Mouse (Mus musculus) lung, adult 18-20 months (tissue): Measurements from ENCODE around the gene Sstr4.

Experiments used
- DNase-seq, 2 experiments: peaks; one replicate each; pipeline ENCODE4 v3.0.0; 2022; ENCODE audit warnings: mixed read lengths in 2 of 2

The Sstr4 gene

DNA sequence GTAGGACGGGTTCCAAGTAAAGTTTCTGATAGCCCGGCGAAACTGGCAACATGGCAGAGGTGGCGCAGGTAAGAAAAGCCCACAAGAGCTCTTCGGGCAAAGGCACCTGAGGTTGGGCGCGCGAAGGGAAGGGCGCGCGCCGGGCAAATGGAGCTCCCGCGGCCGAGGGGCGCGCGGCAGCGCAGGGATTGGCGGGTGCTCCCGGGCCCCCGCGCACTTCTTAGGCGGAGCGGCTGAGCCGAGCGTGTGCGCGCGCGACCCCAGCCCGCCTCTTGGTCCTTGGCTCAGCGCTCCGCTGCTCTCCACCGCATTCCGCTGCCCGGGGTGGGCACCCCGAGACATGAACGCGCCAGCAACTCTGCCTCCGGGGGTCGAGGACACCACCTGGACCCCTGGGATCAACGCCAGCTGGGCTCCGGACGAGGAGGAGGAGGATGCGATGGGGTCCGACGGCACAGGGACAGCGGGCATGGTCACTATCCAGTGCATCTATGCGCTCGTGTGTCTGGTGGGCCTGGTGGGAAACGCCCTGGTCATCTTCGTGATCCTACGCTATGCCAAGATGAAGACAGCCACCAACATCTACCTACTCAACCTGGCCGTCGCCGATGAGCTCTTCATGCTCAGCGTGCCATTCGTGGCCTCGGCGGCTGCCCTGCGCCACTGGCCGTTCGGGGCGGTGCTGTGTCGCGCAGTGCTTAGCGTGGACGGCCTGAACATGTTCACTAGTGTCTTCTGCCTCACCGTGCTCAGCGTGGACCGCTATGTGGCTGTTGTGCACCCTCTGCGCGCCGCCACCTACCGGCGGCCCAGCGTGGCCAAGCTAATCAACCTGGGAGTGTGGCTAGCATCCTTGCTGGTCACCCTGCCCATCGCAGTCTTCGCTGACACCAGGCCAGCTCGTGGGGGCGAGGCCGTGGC, at the start of gene Sstr4:
Sstr4 (plus strand) TSS at position 214 of the 921 bp plus-strand sequence.
- peak; percentile 46 to 57 for DNase-seq

- peak; percentile 25 to 50 for DNase-seq
Observed at GRCm38 (mm10) chr2:148345373-148345772, 49.8 kb upstream of the Sstr4 start.

GRCm38 (mm10) chr2:148346976-148347375, 48.2 kb upstream of the Sstr4 start:
- DNase-seq, result no peak

DNA sequence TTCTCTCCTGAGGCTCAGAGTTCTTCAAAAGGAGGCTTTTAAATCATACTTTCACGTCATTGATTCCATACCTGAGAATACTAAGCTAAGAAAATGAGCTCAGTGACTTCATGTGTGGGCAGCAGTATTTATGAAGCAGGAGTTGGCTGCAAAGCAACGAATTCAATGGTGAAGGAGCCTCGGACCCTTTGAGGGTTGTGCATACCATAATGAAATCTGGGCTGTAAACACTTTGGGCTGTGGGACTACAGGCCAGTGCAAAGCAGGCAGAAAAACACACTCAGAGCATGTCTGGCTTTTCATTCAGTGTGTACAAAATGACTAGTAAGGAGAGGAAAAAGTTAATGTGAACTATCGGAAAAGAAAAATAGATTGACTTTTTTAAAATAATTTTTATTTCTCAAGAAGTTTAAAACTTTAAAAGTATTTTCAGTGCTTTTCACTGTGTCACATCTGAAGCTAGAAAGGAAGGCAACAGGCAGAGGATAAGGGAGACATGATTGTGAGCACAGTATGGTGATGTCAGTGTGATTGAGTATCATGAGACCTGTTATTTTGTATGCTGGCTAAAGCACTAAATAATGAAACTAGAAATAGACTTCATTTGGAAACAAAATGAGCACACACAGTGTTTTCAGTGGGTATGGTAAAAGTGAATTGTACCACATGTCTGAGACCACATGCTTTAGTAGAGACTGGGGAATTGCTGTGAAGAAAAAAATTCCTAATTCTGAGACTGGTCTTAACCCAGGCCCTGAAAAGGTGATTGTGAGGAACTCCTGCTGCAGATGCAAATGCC, 45.4 kb upstream of the Sstr4 start:
- DNase-seq, result no peak

- DNase-seq, result no peak
Observed at GRCm38 (mm10) chr2:148350460-148350859, 44.7 kb upstream of the Sstr4 start.

- DNase-seq, result no peak
Observed at GRCm38 (mm10) chr2:148352655-148353054, 42.5 kb upstream of the Sstr4 start.

DNA sequence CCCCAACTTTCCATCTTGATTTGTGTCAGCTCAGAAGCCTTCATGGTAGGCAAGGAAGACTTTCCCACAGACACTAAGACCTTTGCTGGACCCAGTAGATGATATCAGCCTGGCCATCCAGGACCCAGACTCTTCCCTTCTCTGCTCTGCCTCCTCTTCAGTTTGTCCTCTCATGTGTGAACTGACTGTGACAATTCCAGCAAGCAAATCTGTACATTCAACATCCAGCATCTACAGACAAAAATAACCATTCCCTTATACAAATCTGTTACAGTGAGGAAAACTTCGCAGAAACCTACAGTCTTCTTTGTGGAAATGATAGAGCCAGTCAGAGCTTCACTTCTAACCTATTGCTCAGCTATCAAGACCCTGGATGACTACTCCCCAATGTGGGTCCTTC, 38.0 kb upstream of the Sstr4 start:
- no peak for DNase-seq

- DNase-seq, result no peak
Observed at GRCm38 (mm10) chr2:148364536-148364935, 30.6 kb upstream of the Sstr4 start.

DNA sequence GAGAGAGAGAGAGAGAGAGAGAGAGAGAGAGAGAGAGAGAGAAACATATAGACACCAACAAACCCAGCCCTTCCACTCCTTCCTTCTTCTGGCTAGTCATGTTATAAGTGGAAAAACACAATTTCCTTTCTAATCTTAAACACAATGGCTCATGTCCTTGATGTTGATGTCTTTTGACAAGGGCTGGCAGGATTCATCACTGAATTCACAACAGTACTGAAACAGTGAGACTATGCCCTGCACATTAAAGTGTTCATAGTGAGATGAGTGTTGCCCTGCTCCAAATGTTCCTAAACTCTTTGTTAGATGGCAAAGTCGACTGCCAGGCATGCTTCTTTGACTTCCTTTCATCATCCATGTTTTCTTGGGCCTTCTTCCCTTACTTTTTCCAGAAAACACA, 29.9 kb upstream of the Sstr4 start:
- no peak for DNase-seq

- peak in 1 of 2 experiments; percentile 28 for DNase-seq
Observed at GRCm38 (mm10) chr2:148371743-148372630, 23.2 kb upstream of the Sstr4 start.

DNA sequence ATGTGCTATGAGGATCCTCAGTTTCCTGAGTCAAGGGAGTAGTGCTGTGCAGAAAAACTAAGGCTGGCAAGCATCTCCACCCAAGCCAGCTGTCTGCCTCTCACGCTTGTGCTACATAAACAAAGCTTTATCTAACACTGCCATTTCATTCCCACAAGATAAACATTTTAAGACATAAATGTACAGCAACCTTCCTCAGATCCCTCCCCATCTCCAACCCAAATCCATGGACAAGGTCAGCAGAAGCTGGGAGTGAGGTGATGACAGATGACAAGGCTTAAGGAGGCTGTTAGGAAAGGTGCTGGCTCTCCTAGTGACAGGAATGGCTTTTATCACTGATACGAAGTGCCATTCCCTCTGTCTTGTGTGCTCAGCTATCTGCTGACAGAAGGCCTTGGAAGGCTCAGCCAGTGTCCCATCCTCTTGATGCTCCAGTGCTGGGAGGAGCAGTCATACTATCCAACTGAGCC, 21.5 kb upstream of the Sstr4 start:
- peak; percentile 12 to 39 for DNase-seq

- peak; percentile 42 to 44 for DNase-seq
Observed at GRCm38 (mm10) chr2:148375326-148376150, 19.6 kb upstream of the Sstr4 start.

- DNase-seq, result no peak
Observed at GRCm38 (mm10) chr2:148378817-148379342, 16.3 kb upstream of the Sstr4 start.

GRCm38 (mm10) chr2:148379899-148380413, 15.2 kb upstream of the Sstr4 start:
- peak; percentile 41 to 66 for DNase-seq

GRCm38 (mm10) chr2:148381076-148381475, 14.1 kb upstream of the Sstr4 start:
- DNase-seq, result no peak

DNA sequence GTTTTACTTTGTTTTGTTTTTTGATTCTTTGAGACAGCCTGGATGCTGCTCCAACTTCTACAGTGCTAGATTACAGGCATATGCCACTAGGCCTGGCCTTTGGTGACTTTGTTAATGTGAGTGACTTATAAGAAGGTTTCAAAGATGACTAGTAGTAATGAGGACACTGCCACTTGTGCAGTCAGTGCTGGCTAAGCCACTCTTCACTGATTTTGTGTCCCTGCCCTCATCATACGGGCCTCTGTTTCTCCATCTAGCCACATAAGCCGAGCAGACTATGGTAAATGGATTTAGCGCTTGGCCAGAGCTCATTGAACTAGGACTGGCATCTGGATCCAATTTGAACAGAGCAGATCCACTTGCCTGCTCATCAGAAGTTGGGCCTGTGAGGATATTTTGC, 8.7 kb upstream of the Sstr4 start:
- no peak for DNase-seq

- DNase-seq, result no peak
Observed at GRCm38 (mm10) chr2:148386927-148387326, 8.2 kb upstream of the Sstr4 start.

DNA sequence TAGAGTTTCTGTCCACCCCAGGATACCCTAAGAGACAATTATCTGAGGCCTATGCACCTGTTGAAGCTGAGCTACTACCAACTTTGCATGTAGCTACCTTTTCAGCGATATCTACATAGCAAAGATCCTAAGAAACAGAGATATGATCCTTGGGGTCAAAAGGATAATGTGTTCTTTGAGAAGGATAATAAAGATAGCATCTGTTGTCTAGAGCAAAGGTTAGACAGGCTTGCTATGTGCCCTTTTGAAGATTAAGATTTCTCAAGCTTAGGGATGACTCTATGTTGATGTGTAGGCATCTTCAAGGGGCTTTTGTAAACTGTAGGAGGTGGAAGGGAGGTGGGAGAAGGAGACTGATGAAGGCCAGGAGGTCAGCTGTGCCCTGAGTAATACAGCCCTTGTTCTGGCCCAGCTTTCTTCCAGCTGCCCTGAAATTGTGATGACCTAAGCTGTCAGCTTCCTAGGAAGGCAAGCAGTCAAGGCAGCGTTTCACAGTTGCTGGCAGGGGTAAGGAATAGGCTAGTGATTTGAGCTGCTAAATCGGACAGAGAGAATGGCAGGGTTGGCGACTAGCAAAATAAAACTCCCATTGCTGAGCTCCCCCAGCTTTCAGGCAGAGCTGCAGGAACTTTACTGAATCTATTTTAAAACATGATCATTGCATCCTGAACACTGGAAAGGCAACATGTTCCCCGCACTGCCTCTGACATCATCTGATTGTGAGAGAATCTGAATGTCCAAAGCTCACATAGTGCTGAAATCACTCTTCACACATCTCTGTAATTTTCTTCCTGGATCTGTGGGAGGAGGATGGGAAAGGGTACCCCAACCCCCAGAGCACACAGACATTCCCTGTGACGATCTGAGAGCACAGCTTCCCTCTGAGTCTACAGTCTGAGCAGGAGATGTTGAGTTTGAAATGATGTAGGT, 7.2 kb upstream of the Sstr4 start:
- DNase-seq, result no peak

GRCm38 (mm10) chr2:148393149-148393548, 2.0 kb upstream of the Sstr4 start:
- DNase-seq, result no peak

GRCm38 (mm10) chr2:148393846-148394245, 1.3 kb upstream of the Sstr4 start:
- no peak for DNase-seq
